Mouse (Mus musculus) forebrain, embryonic 15.5 days (tissue): Measurements from ENCODE around the gene Fam219b. TPM values are rescaled to one million over a fixed set of nuclear protein-coding genes. Genes with fewer than 3 reads are reported as not detected.

Source experiments
- ATAC-seq: fragments of 200-750 bp; cut with Nextera tagmentation; replicated peaks from 2 replicates; pipeline ENCODE4 v1.8.0; 2017; ENCODE audit warnings: mild to moderate bottlenecking, moderate TSS enrichment, moderate library complexity
- H3K27ac ChIP-seq: fragments of 300-500 bp; sonication (generic); replicated peaks from 2 replicates; pipeline ENCODE4 v1.5.1; 2015; ENCODE audit warnings: mild to moderate bottlenecking, inconsistent platforms
- H3K27me3 ChIP-seq: fragments of 300-500 bp; sonication (generic); 2 replicates; pipeline ENCODE4 v1.6.1; 2015; ENCODE audit warnings: inconsistent platforms
- H3K36me3 ChIP-seq: fragments of 300-500 bp; sonication (generic); 2 replicates; pipeline ENCODE4 v1.6.1; 2015; ENCODE audit warnings: mild to moderate bottlenecking, inconsistent platforms
- H3K4me1 ChIP-seq: fragments of 300-500 bp; sonication (generic); 2 replicates; pipeline ENCODE4 v1.6.1; 2015; ENCODE audit warnings: inconsistent platforms
- H3K4me2 ChIP-seq: fragments of 300-500 bp; sonication (generic); replicated peaks from 2 replicates; pipeline ENCODE4 v1.6.1; 2015; ENCODE audit warnings: mild to moderate bottlenecking, inconsistent platforms
- H3K4me3 ChIP-seq: fragments of 300-500 bp; sonication (generic); 2 replicates; pipeline ENCODE4 v1.5.1; 2015; ENCODE audit warnings: mild to moderate bottlenecking, inconsistent platforms
- H3K9ac ChIP-seq: fragments of 300-500 bp; sonication (generic); replicated peaks from 2 replicates; pipeline ENCODE4 v1.6.1; 2015; ENCODE audit warnings: mild to moderate bottlenecking, inconsistent platforms
- H3K9me3 ChIP-seq: fragments of 300-500 bp; sonication (generic); 2 replicates; pipeline ENCODE4 v1.6.1; 2016; ENCODE audit warnings: inconsistent platforms
- WGBS: fragments of 180-500 bp; shearing (Covaris S2); methylation state at CpG from one replicate; pipeline ENCODE4 v1.1.7; 2015; ENCODE audit warnings: mixed read lengths; 5-methylcytosine and 5-hydroxymethylcytosine counted together
- polyA plus RNA-seq: library from polyadenylated mRNA; unstranded; fragments of >200 nt; fragmentation: Nextera tagmentation; extraction: Ambion mirVana; gene quantifications from 2 replicates; pipeline ENCODE4 v1.2.1, GENCODE M21; 2015

Fam219b gene
- polyA plus RNA-seq, 1 experiment from 2014 or later: 24.1 TPM

DNA sequence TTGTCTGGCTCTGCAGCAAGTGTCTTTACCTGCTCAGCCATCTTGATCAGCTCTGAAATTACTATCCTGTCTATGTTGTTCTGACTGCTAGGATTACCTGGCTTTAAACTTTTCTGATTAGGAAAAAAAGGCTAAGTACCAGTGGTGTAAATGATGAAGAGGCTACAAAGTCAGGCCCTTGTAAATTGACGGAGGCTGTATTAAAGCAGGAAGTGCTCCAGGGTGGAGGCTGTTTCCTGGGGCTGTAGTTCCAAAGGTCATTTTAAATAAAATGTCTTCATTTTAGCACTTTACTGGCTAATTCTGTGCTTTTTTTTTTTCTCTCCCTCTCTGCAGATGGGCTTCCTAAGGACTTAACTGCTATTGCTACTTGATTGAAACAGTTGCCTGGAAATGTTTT is 5.4 kb upstream of the Fam219b start:
- Histone ChIP-seq H3K4me3 (no peak overlapping the region), H3K27me3 (no peaks in the 10 kb centered on the region), H3K4me2 (no peak overlapping the region), H3K9me3 (no peaks in the 10 kb centered on the region), H3K4me1 (peaks cover 14% of the 10 kb centered on the region), H3K36me3 (peaks cover 46% of the 10 kb centered on the region), H3K9ac (no peak overlapping the region), H3K27ac (no peak overlapping the region)
- 96% methylated on average over 1 of the region's 1 CpGs for WGBS
- ATAC-seq: no peak

DNA sequence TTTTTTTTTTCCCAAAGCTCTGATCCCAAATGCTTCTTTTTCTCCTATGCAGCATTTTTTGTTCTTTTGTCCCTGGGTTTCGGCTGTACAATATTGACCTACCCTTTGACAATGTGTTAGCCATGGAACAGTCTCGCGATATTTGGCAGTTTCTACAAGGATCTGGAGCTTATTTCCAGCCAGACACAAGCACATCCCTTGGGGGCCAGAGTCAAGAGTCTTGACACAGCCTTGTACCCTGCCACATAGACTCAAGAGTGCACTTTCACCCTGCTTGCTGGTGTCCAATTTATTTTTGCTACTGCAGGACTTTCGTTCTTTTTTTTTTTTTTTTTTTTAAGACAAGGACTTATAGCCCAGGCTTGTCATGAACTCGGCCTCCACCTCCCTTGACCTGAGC is 966 bp upstream of the Fam219b start:
- 86% methylated on average over 5 of the region's 5 CpGs for WGBS
- Histone ChIP-seq H3K36me3 (peaks cover 57% of the 10 kb centered on the region), H3K4me2 (peak overlapping the region; percentile 70)

DNA sequence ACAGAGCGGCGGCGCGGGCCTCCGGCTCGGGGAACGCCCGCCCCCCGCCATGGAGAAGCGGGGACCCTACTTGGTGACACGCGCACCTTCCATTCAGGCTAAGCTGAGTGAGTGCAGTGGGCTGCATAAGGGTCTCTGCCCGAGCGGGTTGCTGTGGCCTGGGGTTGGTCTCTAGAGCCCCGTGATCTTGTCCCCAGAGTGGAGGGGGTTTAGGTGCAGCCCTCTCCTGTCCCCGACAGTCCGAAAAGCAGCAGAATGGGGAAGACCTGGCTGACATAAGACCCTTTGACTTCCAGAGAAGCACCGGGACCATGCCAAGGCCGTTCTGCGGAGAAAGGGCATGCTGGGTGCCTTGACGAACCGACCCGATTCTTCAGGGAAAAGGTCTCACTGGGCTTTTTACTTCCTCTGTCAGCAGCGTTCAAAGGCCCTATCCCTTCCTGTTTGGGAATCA is 427 bp downstream of the Fam219b start:
- peak overlapping the region; percentile 69 for H3K4me3 ChIP-seq
- under 1% methylated on average over 24 of the region's 24 CpGs for WGBS
- H3K27ac ChIP-seq: peak overlapping the region; percentile 83
- H3K4me1 ChIP-seq: peaks cover 22% of the 10 kb centered on the region
- H3K4me2 ChIP-seq: peak overlapping the region; percentile 70
- H3K36me3 ChIP-seq: peaks cover 52% of the 10 kb centered on the region
- H3K27me3 ChIP-seq: no peaks in the 10 kb centered on the region
- no peaks in the 10 kb centered on the region for H3K9me3 ChIP-seq
- peak; percentile 85; the same call in 1 of the 2 replicates for ATAC-seq
- H3K9ac ChIP-seq: peak overlapping the region; percentile 78

More for the DNA sequence above, 966 bp upstream of the Fam219b start:
- no peak for ATAC-seq
- peak overlapping the region; percentile 83; the same call in 1 of the 2 replicates for H3K27ac ChIP-seq
- no peak overlapping the region for H3K9ac ChIP-seq
- H3K27me3 ChIP-seq: no peaks in the 10 kb centered on the region
- peak overlapping the region; percentile 69 for H3K4me3 ChIP-seq
- H3K4me1 ChIP-seq: peaks cover 22% of the 10 kb centered on the region
- no peaks in the 10 kb centered on the region for H3K9me3 ChIP-seq

DNA sequence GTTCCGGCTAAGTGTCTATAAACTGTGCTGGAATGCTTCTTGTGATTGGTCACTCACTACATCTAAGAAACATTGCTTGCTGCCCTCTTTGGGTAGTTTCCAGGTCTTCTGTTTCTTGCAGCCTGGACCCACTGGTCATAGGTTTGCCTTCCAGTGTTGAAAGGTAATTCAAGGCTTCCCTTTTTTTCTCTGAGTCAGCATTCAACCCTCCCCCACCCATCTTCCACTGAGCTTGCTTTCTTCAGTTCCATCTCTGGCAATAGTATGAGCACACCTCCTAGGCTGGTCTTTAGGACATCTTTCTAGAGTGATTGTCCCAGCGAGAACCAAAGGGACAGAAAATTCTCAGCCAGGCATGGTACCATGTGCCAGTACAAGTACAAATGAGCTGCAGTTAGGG is 2.2 kb downstream of the Fam219b start:
- 92% methylated on average over 2 of the region's 2 CpGs for WGBS
- no peaks in the 10 kb centered on the region for H3K9me3 ChIP-seq
- H3K4me2 ChIP-seq: no peak overlapping the region
- H3K4me3 ChIP-seq: no peak overlapping the region
- H3K27me3 ChIP-seq: no peaks in the 10 kb centered on the region
- no peak for ATAC-seq
- peaks cover 53% of the 10 kb centered on the region for H3K36me3 ChIP-seq
- H3K9ac ChIP-seq: no peak overlapping the region
- no peak overlapping the region for H3K27ac ChIP-seq
- H3K4me1 ChIP-seq: peaks cover 22% of the 10 kb centered on the region

DNA sequence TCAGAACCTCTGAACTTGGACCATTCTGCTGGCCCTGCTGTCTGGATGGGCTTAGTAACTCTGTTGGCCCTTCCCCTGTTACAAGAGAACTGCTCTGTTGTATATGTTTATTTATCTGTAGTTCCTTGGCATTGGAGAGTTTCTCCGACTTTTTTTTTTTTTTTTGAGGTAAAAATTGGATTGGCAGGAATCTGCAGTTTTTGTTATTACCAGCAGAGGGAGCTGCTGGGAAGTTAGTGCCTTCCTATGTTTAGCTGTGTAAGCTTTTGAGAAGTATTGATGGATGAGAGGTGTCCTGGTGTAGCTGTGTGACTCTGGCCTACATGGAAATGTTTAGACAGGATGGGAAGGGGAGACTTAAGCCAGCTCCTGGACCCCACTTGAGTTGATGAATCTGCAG is 4.0 kb downstream of the Fam219b start:
- no peaks in the 10 kb centered on the region for H3K9me3 ChIP-seq
- H3K36me3 ChIP-seq: peaks cover 65% of the 10 kb centered on the region
- no peak overlapping the region; the same call in 1 of the 2 replicates for H3K27ac ChIP-seq
- no peak for ATAC-seq
- no peak overlapping the region for H3K4me3 ChIP-seq
- H3K4me2 ChIP-seq: no peak overlapping the region
- WGBS: 7% methylated on average over 1 of the region's 1 CpGs
- H3K9ac ChIP-seq: no peak overlapping the region
- peaks cover 22% of the 10 kb centered on the region for H3K4me1 ChIP-seq
- H3K27me3 ChIP-seq: no peaks in the 10 kb centered on the region

GRCm38 (mm10) chr9:57543951-57544350 is 6.6 kb downstream of the Fam219b start:
- peaks cover 80% of the 10 kb centered on the region for H3K36me3 ChIP-seq
- H3K27me3 ChIP-seq: no peaks in the 10 kb centered on the region
- WGBS: 83% methylated on average over 3 of the region's 3 CpGs

DNA sequence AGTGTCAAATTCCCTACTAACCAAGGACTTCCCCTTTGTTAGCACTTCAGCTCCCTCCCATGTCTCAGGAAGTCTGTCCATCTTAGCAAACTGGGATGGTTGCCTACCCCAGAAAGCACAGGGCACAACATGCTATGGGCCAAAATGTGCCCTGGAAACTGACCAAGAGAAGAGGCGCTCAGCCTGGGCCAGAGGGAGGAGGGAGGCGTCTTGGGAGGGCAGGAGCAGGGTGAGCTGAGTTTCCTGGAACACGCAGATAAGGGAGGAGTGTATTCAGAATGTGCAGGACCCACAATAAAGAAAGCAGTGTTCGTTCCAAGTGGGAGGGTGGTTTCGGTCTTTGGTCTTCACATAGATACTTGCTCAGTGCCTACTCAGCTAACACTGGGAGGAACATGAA is 10.0 kb downstream of the Fam219b start:
- Histone ChIP-seq H3K9me3 (no peaks in the 10 kb centered on the region), H3K27me3 (no peaks in the 10 kb centered on the region), H3K36me3 (peaks cover 54% of the 10 kb centered on the region), H3K4me3 (no peak overlapping the region), H3K4me1 (peaks cover 16% of the 10 kb centered on the region), H3K4me2 (no peak overlapping the region), H3K27ac (no peak overlapping the region), H3K9ac (no peak overlapping the region)
- no peak for ATAC-seq
- 83% methylated on average over 5 of the region's 5 CpGs for WGBS

More at GRCm38 (mm10) chr9:57543951-57544350, 6.6 kb downstream of the Fam219b start:
- no peak overlapping the region for H3K27ac ChIP-seq
- no peak overlapping the region for H3K4me3 ChIP-seq
- no peaks in the 10 kb centered on the region for H3K9me3 ChIP-seq
- H3K4me2 ChIP-seq: no peak overlapping the region
- ATAC-seq: no peak
- no peak overlapping the region for H3K9ac ChIP-seq
- H3K4me1 ChIP-seq: peaks cover 7% of the 10 kb centered on the region

DNA sequence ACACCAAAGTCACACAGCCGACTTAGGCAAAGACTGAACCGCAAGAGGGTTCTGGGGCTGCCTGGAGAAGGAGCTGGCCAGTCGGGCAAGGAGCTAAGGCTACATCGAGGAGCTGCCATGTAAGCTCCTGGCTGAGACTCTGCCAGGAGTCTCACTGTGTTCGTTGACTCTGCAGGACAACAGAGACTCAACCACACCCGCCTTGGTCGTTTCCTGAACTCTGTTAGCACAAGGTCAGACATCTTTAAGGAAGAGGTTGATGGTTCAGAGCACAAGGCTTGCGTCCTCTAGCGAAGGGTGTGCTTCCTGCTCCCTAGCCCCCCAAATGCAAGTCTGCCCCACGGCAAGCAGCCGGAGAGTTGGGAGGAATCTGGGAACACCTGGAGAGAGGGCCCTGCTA is 10.5 kb downstream of the Fam219b start:
- 92% methylated on average over 11 of the region's 11 CpGs for WGBS
- Histone ChIP-seq H3K4me2 (no peak overlapping the region), H3K4me3 (no peak overlapping the region), H3K9ac (no peak overlapping the region), H3K36me3 (peaks cover 48% of the 10 kb centered on the region), H3K27me3 (no peaks in the 10 kb centered on the region), H3K9me3 (no peaks in the 10 kb centered on the region), H3K4me1 (peaks cover 18% of the 10 kb centered on the region), H3K27ac (no peak overlapping the region)
- no peak for ATAC-seq

GRCm38 (mm10) chr9:57549186-57549585 is 11.9 kb downstream of the Fam219b start:
- peak overlapping the region; percentile 25 for H3K27ac ChIP-seq
- H3K4me2 ChIP-seq: no peak overlapping the region
- no peaks in the 10 kb centered on the region for H3K27me3 ChIP-seq
- no peaks in the 10 kb centered on the region for H3K9me3 ChIP-seq
- peaks cover 18% of the 10 kb centered on the region for H3K4me1 ChIP-seq
- ATAC-seq: no peak
- peaks cover 36% of the 10 kb centered on the region for H3K36me3 ChIP-seq
- WGBS: 56% methylated on average over 4 of the region's 4 CpGs
- no peak overlapping the region for H3K4me3 ChIP-seq
- H3K9ac ChIP-seq: no peak overlapping the region

DNA sequence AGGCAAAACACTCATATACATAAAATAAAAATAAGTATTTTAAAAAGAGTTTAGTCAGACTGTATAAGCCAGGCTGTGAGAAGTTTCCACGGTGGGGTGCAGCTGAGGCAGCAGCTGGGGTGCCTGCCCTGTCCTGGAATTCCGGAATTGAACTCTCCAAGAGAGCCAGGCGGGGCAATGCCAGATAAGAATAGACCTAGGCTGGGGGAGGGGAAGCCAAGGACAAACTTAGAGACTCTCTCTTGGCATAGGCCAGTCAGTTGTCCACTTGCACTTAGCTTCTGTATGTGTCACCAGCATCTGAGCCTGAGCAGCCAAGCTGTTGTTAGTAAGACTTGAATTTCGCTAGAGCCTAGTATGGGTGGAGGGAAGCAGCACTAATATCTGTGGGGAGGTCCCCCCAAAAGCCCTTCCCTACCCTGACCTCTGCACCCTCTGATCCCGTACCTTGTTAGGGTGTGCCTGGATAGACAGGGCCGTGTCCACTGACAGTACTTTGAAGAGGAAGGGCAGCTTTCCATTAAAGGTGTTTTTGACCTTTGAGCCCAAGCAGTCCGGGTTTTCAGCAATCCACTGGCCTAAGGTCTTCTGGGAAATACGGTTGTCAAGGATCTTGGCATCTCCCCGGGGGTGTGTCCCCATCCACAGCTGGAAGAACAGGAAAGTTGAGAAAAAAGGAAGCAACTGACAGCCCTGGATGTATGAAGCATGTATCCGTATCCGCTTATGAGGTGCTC is 13.0 kb downstream of the Fam219b start:
- ATAC-seq: no peak
- H3K9me3 ChIP-seq: no peaks in the 10 kb centered on the region
- WGBS: 92% methylated on average over 11 of the region's 11 CpGs

GRCm38 (mm10) chr9:57552139-57552887 is 15.0 kb downstream of the Fam219b start, which contains the start of gene Mpi:
Gene Mpi, minus strand, starts transcription at chr9:57552763.
- ATAC-seq: peak; percentile 61
- Histone ChIP-seq H3K27me3 (no peaks in the 10 kb centered on the region), H3K9me3 (no peaks in the 10 kb centered on the region), H3K4me2 (peak within 1 kb of the TSS; percentile 59), H3K27ac (no peak within 1 kb of the TSS), H3K9ac (peak within 1 kb of the TSS; percentile 58), H3K4me3 (peak within 1 kb of the TSS; percentile 51), H3K4me1 (peaks cover 18% of the 10 kb centered on the region), H3K36me3 (peaks cover 15% of the 10 kb centered on the region; the same call in 1 of the 2 replicates)
- under 1% methylated on average over 28 of the region's 28 CpGs for WGBS

More for the DNA sequence above, 13.0 kb downstream of the Fam219b start:
- Histone ChIP-seq H3K4me1 (peaks cover 18% of the 10 kb centered on the region), H3K27me3 (no peaks in the 10 kb centered on the region), H3K4me3 (no peak overlapping the region), H3K9ac (no peak overlapping the region), H3K4me2 (no peak overlapping the region), H3K27ac (no peak overlapping the region), H3K36me3 (peaks cover 24% of the 10 kb centered on the region; the same call in 1 of the 2 replicates)

- peak; percentile 26 for ATAC-seq
- Histone ChIP-seq H3K27me3 (no peaks in the 10 kb centered on the region), H3K9ac (no peak overlapping the region), H3K9me3 (no peaks in the 10 kb centered on the region), H3K36me3 (peaks cover 9% of the 10 kb centered on the region; the same call in 1 of the 2 replicates), H3K4me2 (no peak overlapping the region), H3K4me3 (no peak overlapping the region), H3K4me1 (peaks cover 18% of the 10 kb centered on the region), H3K27ac (no peak overlapping the region)
- WGBS: 77% methylated on average over 11 of the region's 11 CpGs
Measured at GRCm38 (mm10) chr9:57553119-57553518, 15.8 kb downstream of the Fam219b start.
